Mouse (Mus musculus) cerebellum, postnatal 14 days (tissue): Measurements from ENCODE around the gene Vps16.
A peak's percentile ranks its signal among the peaks of the same experiment; 100 is the strongest.

Experiments used
- DNase-seq, 2 experiments: peaks; one replicate each; pipeline ENCODE4 v3.0.0; 2021; ENCODE audit warnings: mixed read lengths in 2 of 2

Vps16 gene

DNA sequence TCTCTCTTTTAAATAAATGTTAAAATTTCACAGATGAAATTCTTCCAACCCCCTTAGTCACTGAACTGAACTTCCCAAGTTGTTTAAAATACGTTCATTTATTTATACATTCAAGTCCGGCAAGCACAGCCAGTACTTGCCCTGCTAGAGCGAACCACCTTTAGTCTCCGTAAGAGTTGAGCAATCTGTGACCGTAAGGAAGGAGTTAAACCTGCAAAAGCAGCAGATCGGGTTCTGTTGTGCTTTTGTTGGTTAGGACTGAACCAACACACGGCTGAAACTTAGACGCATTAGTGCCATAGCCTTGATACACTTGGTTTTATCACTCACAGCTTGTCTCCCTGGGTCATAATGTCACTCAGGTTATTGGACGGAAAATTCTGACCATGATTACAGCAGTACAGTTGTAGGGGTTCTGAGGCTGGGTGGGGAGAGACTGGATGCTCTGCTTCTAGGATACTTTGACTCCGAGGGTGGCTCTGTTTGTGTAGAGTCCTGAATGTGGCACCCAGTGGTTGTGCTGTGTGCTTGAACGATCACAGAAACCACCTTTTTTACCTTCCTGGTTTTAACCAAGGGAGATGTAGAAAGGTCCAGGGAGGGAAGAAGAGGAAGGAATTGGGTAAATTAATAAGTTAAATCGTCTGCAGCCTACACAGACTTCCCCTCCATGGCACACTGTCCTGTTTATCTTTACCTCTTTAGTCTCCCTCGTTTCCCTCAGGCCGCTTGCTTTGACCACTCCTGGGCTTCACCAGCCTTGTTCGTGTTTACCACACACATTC lies 37.3 kb downstream of the Vps16 start:
- no peak for DNase-seq

DNA sequence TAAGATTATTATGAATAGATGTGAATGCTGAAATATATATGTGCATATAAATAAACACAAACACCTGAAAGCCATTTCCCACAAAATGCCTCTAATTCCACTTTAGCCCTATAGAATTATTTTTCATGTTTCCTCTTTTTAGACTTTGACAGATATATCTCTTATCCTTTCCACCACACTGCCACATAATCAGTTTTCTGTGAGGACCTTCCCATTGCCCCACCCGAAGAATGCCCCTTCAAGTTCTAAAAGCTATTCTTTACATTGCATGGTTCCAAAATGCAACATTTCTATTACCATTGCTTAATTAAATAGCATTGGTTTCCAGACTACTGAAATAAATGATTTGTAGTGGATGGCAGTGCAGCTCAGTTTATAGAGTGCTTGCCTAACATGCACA lies 42.3 kb downstream of the Vps16 start:
- no peak for DNase-seq

DNA sequence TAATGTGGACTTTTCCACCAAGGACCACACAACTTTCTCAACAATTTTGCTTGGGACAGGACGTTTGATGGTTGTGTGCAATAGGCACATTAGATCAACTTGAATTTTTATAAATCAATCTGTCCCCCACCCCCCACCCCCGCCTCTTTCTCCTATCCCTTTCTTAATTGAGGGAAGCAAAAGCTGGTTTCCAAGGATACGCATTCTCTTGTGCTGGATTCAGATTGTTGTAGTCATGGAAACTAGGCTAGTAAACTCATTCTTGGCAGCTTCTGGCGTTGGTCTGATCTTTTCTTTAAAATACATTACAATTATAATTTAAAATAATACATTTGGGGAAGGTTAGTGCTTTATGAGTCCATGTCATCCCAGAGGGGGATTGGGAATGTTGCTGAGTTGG lies 45.2 kb downstream of the Vps16 start:
- no peak for DNase-seq

DNA sequence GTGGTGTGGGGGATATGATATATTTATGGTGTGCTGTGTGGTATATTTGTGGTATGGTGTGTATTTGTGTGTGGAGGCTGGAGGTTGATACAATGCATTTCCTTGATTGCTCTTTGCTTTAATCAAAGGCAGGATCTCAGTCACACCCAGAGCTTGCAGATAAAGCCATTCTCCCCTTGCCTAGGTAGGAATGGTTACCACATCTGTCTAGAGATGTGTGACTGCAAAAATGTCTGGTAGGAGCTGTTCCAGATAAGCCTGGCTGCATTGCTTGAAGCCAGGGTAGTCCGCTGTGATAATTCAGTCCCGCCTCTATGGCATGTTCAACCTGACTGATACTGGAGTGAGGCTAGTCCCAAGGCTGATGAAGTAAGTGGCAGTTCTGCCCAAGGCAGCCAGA lies 45.8 kb downstream of the Vps16 start:
- no peak for DNase-seq

DNA sequence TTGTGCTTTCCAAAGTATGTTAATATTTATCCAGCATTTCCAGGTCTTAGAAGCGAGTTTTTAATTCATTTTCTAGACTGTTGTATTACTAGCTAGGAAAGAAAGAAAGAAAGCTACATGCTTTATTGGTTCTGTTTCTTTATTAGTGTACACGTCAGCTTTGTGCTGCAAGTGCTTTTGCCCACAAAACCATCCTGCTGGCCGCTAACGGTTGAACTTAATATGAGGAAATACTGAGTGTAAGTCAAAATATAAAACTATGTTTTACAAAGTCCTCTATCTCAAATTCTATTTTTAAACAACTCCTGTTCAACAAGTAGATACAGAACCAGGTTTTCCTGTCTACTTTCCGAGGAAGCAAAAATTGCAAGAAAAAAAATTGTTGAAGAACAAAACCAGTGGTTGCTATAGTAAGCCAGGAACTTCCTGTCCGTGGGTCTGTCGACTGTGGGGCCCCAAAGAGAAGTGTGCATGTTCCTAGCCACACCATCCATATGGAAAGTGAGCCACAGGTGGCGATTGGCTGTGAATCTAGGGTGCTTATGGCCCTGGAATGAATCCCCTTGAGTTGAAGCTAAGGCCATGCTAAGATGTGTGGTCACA lies 48.9 kb downstream of the Vps16 start:
- DNase-seq: no peak

DNA sequence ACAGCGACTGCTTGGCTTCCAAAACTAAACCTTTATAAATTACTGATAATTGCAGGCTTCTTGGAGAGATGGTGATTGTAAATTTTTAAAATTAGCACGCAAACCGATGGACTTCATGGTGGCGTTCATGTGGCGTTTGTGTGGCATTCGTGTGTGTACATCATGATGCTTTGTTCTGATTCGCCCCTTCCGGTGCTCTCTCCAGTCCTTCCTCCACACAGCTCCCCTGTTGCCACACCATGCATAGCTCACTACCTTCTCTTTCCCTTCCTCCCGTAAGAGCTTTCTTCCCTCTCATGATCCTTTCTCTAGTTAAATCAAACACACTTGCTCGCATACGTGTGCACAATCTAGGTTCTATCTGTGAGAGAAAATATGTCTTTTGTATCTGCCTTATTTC lies 51.6 kb downstream of the Vps16 start:
- DNase-seq: no peak

DNA sequence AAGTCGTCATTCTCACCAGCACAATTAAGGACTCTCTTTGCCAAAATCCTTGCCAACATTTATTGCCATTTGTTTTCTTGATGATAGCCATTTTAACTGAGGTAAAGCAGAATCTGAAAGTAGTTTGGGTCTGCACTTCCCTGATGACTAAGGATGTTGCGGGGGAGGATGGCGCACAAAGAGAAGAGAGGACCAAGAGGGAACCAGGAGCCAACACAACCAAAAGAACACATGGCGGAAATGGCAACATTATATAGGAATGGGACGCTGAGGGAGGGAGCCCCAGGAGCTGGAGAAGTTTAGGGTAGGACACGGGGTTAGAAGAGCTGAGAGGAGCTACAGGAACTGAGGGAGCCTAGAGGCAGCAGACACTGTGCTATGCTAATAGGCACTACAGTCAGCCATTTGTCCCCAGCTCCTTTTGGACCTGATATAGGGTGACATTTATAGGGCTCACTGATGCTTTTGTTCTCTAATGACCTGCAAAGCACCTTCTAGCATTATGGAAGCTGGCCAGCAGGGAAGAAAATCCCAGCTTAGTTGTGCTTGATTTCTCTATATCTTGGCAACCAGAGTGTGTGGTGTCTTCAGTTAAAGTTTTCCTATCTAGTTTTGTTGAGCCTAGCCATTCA lies 52.6 kb downstream of the Vps16 start:
- no peak for DNase-seq

DNA sequence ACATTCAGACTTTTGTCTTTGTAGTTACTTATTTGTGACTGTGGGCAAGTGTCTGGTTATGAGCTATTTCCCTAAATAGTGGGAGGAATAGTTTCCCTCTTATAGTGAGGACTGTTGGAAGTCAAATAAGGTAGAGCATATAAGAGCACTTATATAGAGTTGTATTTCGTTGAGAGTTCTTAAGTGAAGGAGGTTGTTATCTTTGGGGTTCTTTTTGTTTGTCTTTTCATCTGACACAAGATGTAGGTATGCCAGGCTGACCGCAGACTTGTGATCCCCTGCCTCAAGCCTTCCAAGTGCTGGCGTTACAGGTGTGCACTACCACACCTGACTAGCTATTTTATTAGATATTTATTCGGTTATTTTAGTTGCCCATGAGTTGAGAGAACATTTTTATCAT lies 58.0 kb downstream of the Vps16 start:
- DNase-seq: no peak

DNA sequence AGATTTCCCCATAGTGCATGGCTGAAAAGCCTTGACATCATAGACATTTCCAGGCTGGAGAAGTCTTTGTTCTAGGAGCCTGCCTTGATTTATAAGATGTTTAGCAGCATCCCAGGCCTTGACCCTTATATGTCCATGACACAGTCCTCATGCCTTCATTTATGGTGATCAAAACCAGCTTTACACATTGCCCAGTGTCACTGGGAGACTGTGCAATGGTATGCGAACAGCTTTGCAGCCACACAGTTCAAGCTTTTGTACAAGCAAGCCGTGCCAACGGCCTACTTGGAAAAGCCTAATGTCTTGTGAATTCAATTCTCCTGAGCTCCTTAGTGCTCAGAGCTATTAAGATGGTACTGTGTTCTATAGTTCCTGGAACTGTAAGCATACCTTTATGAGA lies 58.6 kb downstream of the Vps16 start:
- DNase-seq: no peak

DNA sequence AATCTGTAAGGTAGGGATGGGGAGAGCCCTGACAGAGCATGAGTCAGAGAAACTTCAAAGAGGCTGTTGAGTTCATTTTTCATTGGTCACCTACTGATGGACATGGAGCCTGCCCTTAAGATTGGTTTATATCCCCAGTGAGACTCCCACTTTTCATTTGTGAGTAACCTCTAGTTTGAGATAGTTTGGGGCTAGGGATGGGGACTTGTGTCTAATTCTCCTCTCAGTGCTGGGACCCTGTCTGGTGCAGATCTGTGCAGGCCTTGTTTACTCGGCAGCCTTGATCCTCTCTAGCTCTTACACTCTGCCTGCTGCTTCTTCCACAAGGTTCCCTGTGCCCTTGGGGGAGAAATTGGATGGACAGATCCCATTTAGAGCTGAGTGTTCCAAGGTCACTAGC lies 60.1 kb downstream of the Vps16 start:
- DNase-seq: no peak

DNA sequence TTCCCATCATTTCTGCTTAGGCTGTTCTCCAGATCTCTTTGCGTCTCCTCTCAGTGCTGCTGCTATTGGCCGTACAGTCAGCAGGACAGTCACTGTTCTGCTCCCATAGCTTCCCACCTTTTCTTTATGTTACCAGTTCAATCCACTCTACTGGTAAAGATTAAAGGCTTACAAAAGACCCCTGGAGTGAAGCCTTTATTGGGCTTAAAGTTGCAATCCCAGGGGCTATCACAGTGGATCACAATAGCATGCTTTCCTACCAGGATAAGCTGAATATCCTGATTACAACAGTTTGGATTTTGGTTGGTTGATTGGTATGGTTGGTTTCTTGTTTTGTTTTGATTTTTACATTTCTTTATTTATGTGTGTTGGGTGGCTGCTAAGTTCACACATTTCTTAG lies 63.9 kb downstream of the Vps16 start:
- no peak for DNase-seq

DNA sequence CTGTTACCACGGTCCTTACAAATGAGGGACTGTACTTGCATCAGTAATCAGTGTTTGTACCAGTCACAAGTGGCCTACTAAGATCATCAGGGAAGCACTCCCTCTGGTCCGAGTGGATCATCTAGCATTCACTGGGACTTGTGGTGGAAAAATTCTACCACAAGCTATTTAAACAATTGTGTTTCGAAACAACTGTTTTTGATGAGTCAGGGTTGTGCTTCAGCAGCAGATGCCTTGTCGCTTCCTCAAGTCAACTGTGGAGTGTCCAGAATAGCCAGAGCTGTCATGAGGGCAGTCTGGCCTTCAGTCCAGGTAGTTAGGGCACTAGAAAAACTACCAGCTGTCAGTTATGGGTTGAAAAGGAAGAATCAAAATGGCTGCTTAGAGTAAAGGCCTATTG lies 64.5 kb downstream of the Vps16 start:
- DNase-seq: no peak

DNA sequence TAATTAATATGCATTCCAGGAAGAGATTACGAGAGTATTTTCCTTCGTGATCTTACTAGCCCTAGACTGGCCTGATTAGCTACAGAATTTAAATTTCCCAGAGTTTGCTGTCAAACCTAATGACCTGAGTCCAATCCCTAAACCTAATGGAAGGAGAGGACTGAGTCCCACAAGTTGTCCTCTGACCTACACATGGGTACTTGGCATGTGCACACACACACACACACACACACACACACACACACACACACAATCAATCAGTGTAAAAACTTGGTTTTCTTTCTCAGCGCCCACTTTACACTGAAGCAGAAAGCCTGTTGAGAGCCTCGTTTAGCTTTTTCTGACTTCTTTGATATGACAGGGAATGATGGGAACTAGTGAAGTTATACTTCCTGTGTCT lies 67.0 kb downstream of the Vps16 start:
- DNase-seq: no peak

DNA sequence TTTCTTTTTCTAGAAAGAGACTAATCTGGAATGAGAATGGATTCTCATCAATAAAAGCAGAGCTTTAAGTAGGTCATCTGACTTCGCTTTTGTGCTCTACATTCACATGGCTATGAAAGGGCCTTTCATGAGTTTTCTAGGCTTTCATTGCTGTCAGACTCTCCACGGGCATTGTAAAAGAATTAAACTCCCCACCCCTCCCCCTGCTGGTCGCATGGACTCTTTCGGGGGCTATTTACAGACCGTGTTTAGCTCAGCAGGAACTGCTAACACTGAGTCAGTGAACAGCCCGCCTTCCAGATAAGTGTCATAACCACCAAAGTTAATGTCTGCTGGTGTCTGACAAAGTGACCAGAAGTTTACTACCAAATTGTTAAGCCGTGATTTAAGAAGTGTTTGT lies 67.4 kb downstream of the Vps16 start:
- peak in 1 of 2 experiments; percentile 23 for DNase-seq
